Mouse (Mus musculus) right cerebral cortex, postnatal 10 days (tissue): ENCODE measurements around the gene Hist1h2bn.
"Not testable (repeated sequence)": the region's sequence is repeated elsewhere in the genome, so short reads cannot be mapped to it uniquely, and the experiment has no call there.

Source experiments
- DNase-seq, 2 experiments: peaks; one replicate each; pipeline ENCODE4 v3.0.0; 2021; ENCODE audit warnings: low spot score in 2 of 2

Hist1h2bn gene

DNA sequence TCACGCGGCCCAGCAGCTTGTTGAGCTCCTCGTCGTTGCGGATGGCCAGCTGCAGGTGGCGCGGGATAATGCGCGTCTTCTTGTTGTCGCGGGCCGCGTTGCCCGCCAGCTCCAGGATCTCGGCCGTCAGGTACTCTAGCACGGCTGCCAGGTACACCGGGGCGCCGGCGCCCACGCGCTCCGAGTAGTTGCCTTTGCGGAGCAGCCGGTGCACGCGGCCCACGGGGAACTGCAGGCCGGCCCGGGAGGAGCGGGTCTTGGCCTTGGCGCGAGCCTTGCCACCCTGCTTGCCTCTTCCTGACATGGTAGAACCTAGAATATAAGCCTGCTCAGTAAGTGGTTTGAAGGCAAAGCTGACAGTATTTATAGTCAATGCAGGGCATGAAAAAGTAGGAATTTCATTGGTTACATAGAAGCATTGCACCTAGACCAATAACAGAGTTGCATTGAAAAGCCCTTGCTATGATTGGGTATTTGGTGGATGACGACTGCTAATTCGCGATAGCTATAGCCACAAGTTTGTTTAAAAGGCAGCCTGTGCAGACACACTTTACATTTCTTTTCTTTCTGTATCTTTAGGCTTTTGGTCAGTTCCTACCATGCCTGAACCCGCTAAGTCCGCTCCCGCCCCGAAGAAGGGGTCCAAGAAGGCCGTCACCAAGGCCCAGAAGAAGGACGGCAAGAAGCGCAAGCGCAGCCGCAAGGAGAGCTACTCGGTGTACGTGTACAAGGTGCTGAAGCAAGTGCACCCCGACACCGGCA lies at the start of gene Hist1h2bn, which contains the start of gene Hist1h2ak:
TSS of gene Hist1h2bn (plus strand) at position 600 of the 762 bp plus-strand sequence.
TSS of gene Hist1h2ak (minus strand) at position 304 of the 762 bp plus-strand sequence.
- peak; percentile 70 to 92 for DNase-seq

- no peak for DNase-seq
Measured at GRCm38 (mm10) chr13:21706669-21707068, 47.3 kb upstream of the Hist1h2bn start.

DNA sequence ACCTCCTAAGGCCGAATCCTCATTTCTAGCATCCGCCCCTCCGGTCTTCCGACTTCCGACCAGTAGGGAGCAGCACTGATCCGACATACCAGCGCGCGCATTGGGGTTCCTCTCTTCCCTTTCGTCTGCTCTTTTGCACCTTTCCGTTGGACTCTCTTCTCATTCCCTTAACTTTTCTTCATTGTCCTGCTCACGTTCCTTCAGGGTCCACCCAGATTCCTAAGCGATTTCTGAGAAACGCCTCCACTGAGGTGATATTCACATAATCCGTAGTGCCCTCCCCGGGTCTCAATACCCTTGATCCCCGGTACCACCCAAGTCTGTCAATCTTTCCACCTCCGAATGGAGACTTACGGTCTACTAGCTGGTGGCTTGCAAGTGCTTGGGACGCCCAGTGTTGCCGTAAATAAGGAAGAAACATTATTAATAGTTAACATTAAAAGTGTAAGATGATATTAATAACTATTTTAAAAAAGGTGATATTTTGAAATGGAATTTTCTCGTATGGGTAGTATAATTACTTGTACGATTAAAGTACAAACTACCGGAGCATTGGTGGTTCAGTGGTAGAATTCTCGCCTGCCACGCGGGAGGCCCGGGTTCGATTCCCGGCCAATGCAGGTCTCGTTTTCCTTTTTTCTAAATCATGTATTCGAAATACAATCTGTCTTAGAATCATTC lies 43.8 kb upstream of the Hist1h2bn start:
- DNase-seq, result peak; percentile 90 to 94

DNA sequence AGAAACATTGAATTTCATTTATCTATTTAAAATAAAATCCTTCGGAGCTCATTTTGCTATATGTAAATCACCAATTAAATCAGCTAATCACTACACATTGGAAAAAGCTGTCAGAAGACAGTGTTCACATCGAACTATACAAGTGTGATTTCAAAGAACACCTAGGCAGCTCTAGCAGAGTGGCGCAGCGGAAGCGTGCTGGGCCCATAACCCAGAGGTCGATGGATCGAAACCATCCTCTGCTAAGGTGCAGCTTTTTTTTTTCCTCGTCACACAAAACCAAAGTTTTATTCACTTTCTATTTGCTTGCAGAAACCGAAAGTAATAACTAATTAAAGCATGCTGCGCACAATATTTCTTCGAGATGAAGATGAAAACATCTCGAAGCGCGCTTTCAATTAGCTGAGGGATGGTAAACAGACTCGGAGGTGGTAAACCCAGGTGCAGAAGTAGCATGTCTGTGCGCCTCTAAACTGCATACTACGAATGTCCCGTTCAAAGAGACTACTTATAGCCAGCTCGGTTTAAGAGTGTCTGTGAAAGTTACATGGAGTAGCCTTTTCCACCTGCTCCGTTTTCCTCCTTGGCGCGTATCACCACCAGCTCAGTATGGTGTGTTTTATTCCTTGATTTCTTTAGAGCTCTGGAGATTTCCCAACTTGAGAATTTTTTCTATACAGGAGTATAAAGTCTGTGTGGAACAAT lies 43.0 kb upstream of the Hist1h2bn start:
- peak; percentile 78 to 81 for DNase-seq

GRCm38 (mm10) chr13:21711698-21712097 lies 42.2 kb upstream of the Hist1h2bn start:
- no peak for DNase-seq

- peak; percentile 75 to 76 for DNase-seq
Measured at GRCm38 (mm10) chr13:21714725-21715124, 39.2 kb upstream of the Hist1h2bn start.

DNA sequence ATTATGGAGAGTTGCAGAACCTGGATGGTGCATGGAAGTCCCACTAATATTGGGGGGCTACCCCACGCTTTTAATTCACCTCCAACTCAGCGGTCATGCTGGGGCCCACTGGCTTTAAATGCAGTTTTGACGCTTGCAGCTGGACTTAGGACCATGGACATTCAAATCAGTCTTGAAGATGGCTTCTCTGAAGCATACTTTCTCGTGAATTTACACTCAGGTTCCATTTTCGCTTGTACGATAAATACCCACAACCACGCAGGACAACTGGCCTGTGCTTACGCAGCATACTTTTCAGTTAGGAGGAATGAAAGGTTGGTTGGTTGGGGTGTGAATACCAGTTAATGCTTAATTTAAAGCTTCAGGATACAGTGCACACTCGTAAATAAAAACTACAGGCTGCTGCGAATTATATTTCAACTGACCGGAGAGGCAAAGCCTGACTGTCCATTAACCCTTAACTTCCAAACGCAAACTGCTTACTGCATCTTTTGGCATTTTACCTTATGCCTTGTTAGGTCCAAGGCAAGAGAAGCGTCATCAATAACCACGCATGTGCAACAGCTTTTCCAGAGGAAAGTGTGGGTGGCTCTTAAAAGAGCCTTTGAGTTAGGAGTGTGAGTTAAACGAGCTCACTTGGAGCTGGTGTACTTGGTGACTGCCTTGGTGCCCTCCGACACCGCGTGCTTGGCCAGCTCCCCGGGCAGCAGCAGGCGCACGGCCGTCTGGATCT lies 38.6 kb upstream of the Hist1h2bn start:
- DNase-seq, result peak; percentile 28 to 40

GRCm38 (mm10) chr13:21715864-21716539 lies 37.9 kb upstream of the Hist1h2bn start, which contains the start of the genes Hist1h2bl and Hist1h2ai:
Gene Hist1h2bl, minus strand, starts transcription at chr13:21716143.
Gene Hist1h2ai, plus strand, starts transcription at chr13:21716422.
- peak; percentile 90 to 95 for DNase-seq

DNA sequence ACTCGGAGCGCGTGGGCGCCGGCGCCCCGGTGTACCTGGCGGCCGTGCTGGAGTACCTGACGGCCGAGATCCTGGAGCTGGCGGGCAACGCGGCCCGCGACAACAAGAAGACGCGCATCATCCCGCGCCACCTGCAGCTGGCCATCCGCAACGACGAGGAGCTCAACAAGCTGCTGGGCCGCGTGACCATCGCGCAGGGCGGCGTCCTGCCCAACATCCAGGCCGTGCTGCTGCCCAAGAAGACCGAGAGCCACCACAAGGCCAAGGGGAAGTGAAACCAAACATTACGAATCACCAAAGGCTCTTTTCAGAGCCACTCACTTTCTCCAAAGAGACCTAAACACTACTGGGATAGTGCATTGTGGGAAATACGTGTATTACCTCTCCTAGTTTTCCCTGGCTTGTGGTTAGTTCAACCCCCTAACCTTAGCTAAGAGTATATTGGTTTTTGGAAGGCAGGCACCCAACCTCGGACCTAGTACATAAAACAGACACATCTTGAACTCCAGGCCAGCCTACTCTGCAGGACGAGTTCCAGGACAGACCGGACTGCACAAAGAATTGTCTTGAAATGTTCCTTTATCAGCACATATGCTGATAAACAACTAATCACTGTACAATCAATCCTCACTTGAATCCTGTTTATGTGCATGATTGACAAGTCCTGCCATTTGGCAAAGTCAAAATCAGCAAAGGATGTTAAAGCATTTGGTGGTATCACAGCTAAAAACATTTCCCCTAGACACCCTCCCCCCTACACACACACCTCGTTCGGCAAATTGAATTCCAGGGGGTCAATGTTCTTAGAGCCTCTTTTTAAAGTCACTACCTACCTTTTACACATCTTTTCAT lies 37.2 kb upstream of the Hist1h2bn start:
- DNase-seq, result not testable (repeated sequence)

DNA sequence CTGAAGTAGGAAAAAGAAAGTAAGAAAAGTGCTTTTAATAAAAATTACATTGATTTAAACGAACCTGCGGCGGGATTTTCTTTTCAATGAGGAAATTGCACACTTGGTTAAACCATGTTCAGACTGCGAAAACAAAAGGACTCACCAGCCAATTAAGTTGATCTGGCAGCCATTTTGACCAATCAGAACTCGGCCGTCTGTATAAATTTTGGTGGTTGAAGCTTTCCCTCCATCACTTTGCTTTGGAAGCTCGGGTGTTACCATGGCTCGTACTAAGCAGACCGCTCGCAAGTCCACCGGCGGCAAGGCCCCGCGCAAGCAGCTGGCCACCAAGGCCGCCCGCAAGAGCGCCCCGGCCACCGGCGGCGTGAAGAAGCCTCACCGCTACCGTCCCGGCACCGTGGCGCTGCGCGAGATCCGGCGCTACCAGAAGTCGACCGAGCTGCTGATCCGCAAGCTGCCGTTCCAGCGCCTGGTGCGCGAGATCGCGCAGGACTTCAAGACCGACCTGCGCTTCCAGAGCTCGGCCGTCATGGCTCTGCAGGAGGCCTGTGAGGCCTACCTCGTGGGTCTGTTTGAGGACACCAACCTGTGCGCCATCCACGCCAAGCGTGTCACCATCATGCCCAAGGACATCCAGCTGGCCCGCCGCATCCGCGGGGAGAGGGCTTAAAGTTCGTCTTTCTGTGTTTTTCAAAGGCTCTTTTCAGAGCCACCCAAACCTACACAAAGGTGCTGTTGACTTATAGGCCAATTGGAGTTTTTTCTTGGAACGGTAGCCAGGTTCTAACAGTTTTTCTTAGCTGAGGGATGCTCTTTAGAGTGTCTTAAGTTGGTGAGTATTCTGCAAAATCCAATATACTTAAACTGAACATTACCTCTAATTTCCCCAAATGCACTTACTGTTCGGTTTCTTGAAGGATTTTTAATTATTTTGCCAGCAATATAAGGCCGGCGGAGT lies 36.2 kb upstream of the Hist1h2bn start, which contains the start of gene Hist1h3h:
TSS of gene Hist1h3h (plus strand) at position 263 of the 961 bp plus-strand sequence.
- peak; percentile 92 to 95 for DNase-seq

- no peak for DNase-seq
Measured at GRCm38 (mm10) chr13:21718381-21719080, 35.4 kb upstream of the Hist1h2bn start.

DNA sequence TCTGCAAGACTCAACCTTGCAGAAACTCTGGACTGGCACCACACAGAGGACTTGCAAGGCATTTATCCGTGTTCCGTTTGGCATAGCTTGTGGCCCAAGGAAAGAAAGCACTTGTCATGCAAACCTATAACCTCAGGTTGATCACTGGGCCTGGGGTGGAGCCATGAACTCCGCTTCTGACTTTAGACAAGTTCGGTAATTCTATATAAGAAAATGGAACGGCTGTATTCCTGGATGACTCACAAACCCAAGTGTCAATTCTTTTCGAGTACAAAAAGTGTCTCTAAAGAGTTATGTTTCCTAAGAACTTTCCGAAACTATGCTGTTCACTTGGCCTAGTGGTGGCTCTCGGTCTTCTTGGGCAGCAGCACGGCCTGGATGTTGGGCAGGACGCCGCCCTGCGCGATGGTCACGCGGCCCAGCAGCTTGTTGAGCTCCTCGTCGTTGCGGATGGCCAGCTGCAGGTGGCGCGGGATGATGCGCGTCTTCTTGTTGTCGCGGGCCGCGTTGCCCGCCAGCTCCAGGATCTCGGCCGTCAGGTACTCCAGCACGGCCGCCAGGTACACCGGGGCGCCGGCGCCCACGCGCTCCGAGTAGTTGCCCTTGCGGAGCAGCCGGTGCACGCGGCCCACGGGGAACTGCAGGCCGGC lies 32.7 kb upstream of the Hist1h2bn start:
- DNase-seq, result not testable (repeated sequence)

DNA sequence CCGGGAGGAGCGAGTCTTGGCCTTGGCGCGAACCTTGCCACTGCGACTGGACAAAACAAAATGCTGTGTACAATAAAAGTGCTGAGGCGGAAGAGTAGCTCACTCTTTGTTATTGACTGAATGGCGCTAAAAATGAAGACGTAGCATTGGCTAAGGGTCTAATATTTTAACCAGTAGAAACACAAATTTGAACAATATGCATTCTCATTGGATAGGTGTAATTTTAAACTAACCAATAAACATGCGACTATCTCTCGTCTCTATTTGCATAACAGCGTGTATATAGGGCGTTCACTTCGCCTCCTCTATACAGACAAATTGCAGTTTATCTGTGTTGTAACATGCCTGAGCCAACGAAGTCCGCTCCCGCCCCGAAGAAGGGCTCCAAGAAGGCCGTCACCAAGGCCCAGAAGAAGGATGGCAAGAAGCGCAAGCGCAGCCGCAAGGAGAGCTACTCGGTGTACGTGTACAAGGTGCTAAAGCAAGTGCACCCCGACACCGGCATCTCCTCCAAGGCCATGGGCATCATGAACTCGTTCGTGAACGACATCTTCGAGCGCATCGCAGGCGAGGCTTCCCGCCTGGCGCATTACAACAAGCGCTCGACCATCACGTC lies 32.1 kb upstream of the Hist1h2bn start, which contains the start of gene Hist1h2bm:
TSS of gene Hist1h2bm (plus strand) at position 288 of the 616 bp plus-strand sequence.
- peak; percentile 71 to 78 for DNase-seq

DNA sequence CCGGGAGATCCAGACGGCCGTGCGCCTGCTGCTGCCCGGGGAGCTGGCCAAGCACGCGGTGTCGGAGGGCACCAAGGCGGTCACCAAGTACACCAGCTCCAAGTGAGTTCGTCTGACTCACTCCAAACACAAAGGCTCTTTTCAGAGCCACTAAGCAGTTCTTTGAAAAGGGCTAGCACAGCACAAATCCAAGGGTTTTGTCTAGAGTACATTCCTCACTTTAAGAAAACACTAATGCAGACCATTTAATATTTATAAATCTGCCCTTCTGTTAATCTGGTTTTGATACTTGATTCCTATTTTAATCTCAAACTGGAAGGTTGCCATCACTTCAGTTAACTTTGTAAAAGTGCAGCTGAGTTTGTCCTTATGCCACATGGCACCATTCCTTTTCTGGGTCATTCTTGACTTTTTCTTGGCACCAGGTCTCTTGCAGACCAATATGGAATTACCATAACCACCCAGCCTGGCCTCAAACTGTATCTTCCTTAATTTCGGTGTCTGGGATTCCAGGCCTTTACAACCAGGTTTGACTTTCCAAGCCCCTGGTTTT lies 31.5 kb upstream of the Hist1h2bn start:
- no peak for DNase-seq

DNA sequence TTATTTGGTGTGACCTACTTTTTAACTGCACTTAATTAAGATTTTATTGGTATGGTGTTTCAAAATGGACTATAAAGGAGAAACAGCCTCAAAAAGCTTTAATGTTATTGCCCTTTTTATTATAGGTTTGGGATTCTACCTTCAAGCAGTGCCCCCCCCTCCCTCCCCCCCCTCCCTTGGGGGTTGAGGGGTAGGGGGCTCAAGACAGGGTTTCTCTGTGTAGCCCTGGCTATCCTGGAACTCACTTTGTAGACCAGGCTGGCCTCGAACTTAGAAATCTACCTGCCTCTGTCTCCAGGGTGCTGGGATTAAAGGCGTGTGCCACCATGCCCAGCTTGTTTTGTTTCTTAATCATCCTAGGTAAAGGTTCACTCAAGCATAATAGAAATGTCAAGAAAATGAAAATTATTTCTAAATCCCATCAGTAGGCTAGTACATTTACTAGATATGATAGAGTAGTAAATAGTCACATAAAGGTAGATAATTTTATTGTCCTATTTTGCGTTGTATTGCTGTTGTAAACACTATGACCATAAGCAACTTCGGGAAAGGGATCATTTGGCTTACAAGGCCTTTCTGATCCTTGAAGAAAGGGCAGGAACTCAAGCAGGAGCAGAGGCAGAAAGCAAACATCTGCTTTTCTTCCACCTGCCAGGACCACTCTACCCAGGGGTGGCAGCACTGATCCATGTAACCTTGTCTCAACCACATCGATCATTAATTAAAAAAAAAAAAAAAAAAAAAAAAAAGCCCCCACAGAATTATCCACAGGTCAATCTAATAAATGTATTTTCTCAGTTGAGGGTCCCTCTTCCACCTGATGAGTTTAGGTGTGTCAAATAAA lies 30.7 kb upstream of the Hist1h2bn start:
- DNase-seq, result no peak
